Mouse (Mus musculus) kidney, adult 18-20 months (tissue): Measurements from ENCODE around the gene Tmem178.
A peak's percentile ranks its signal among the peaks of the same experiment; 100 is the strongest.
"Not testable (repeated sequence)": the region's sequence is repeated elsewhere in the genome, so short reads cannot be mapped to it uniquely, and the experiment has no call there.

ENCODE experiments used
- DNase-seq: peaks from one replicate; pipeline ENCODE4 v3.0.0; 2021

Gene Tmem178

DNA sequence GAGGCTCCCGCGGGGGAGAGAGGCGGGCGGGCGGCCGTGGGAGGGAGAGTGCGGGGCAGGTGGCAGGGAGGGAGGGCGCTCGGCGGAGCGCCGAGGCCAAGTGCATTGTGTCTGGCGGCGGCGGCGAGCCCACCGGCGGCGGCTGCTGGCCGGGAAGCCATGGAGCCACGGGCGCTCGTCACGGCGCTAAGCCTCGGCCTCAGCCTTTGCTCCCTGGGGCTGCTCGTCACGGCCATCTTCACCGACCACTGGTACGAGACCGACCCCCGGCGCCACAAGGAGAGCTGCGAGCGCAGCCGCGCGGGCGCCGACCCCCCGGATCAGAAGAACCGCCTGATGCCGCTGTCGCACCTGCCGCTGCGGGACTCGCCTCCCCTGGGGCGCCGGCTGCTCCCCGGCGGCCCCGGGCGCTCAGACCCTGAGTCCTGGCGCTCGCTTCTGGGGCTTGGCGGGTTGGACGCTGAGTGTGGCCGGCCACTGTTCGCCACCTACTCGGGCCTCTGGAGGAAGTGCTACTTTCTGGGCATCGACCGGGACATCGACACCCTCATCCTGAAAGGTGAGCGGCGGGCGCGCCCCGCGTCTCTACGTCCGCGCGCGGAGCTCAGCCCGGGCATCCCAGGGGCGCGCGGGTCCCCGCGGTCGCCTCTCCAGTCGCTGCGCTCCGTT lies at the start of gene Tmem178:
Gene Tmem178, plus strand, starts transcription at position 103 of the 669 bp plus-strand sequence.
- peak; percentile 42 for DNase-seq

GRCm38 (mm10) chr17:80896481-80896880 lies 48.0 kb upstream of the Tmem178 start:
- DNase-seq, result no peak

- DNase-seq, result peak; percentile 27
These were observed 46.6 kb upstream of the Tmem178 start for GRCm38 (mm10) chr17:80897709-80898440.

- peak; percentile 39 for DNase-seq
These were observed 44.8 kb upstream of the Tmem178 start for GRCm38 (mm10) chr17:80899513-80900199.

DNA sequence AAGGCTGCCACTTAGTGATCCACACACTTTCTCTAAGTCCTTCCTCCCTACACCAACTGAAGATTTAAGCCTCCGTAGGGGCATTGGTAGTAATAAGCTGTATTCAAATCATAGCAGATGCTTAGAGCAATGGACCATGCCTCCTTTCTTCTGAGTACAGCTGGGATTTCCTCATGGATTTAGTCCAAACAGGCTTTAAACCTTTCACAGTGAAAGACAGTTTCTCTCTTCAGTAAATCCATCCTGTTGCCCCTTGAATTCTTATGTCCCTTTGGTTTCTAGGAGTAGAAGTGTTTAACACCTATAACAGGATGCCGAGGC lies 44.3 kb upstream of the Tmem178 start:
- DNase-seq, result no peak

GRCm38 (mm10) chr17:80901885-80902284 lies 42.5 kb upstream of the Tmem178 start:
- DNase-seq, result no peak

DNA sequence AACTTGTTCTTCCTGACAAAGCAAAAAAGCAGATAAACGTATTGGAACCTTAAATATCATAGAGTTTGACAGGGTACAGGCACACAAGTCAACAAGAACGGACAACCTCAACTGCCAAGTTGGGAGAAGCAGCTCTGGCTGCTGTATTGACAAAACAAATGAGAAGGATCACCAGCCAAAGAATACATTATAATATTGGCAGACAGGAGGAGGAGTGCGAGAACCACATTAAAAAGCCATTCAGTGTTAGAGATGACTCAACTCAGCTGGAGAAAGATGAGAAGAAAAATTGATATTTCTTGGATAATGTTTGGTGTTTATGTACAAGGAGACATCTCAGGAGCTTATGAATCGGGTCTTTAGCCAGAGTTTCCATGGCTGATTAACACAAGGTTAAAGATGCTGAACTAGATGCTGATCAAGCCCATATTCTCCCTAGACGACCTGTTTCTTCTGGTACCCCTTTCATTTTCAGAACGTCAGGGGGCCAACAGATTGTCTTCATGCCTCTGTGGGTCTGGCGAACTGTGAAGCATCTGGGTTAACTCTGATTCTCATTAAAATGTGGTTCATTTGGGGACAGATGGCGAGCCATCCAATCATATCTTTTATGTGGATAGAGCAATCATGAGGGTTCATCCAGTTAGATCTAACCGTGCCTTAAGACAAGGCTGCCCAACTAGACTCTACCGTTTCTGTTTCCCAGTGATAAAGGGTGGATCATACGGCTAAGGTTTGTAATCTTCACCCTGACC lies 41.1 kb upstream of the Tmem178 start:
- no peak for DNase-seq

DNA sequence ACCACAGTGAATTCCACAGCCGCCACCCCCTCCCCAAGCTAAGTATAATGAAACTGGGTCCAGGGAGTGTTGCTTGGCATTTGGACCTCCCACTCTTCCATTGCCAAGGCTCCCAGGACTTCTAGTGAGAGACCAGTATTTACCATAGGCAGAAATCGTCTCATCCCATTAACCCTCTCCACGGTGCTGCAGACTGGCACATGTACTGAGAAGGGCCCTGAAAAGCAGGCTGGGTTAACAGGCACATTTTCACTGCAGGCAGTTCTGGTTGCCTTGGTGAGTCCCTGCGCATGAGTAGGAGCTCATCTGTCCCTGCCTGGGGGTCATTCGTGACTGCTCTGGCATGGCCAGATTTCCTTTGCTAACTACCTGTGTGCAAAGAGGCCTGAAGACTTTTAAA lies 40.4 kb upstream of the Tmem178 start:
- DNase-seq, result no peak

- DNase-seq, result no peak
These were observed 28.8 kb upstream of the Tmem178 start for GRCm38 (mm10) chr17:80915666-80916065.

- DNase-seq, result no peak
These were observed 25.2 kb upstream of the Tmem178 start for GRCm38 (mm10) chr17:80919261-80919660.

- peak; percentile 37 for DNase-seq
These were observed 22.9 kb upstream of the Tmem178 start for GRCm38 (mm10) chr17:80921286-80922134.

DNA sequence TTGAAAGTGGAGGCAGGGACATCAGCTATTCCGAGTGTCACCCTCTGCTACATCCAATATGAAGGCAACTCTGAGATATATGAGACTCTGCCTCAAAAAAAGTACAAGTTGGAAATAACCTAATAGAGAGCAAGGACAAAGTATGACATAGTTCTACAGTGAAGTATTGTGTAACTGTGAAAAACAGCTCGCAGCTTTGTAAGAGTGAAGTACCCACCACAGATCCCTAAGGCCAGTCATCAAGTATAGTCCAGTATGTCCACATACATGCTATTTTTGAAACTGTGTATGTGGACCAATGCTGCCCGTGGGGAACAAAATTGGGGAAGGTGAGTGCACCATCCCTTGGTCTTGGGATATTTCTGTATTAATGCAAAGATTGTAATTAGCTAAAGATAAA lies 18.9 kb upstream of the Tmem178 start:
- DNase-seq, result no peak

GRCm38 (mm10) chr17:80927151-80927550 lies 17.3 kb upstream of the Tmem178 start:
- no peak for DNase-seq

- no peak for DNase-seq
These were observed 11.7 kb upstream of the Tmem178 start for GRCm38 (mm10) chr17:80932716-80933115.

GRCm38 (mm10) chr17:80933401-80934029 lies 10.9 kb upstream of the Tmem178 start:
- DNase-seq, result no peak

DNA sequence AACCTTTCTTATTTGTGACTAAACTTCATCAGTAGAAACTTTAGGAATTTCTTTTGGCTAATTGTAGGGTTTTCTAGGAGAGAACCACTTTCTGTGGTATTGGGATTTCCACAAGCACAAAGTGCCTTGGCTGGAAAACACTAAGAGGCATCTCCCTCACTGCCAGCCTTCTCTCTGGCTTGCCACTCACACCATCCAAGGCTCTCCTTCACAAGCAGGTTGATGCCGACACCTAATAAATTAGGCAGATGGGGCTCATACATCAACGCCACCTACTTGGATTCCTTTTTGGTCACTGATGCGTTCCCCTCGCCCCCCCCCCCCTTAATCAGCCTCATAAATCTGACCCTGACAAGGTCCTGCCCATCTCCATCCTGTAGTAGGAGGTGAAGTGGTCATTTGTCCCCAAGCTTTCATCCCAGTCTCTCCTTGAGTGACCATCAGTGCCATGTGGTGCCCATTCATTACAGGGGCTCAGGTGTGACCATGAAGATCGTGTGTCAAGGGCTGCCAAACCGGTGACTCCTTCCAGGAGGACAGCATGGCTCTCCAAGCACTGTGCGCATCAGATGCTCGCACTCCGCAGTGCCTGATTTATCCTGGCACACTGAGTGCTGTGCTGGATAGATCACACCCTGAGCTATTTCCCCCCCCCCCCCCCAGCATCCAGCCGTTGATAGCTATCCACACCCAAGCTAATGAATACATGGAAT lies 8.5 kb upstream of the Tmem178 start:
- no peak for DNase-seq

- no peak for DNase-seq
These were observed 7.9 kb upstream of the Tmem178 start for GRCm38 (mm10) chr17:80936521-80936920.

DNA sequence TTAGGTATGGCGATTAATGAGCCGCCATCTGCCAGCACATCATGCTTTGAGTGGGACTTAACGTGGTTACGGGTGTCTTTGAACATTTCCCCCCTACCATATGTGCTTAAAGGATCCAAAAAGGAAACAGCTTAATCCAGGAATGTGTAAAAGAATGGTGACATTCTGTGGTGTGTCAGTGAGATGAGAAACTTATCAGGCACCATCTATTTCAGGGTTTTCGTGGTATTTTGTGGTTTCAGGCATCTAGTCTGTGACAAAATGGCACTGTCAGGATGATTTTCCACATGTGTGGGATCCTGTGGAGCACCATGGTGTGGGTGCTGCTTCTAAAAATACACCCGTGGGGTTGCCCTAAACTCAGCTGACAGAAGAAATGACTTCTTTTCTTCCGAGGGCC lies 4.6 kb upstream of the Tmem178 start:
- no peak for DNase-seq

- DNase-seq, result no peak
These were observed 2.6 kb upstream of the Tmem178 start for GRCm38 (mm10) chr17:80941857-80942256.

DNA sequence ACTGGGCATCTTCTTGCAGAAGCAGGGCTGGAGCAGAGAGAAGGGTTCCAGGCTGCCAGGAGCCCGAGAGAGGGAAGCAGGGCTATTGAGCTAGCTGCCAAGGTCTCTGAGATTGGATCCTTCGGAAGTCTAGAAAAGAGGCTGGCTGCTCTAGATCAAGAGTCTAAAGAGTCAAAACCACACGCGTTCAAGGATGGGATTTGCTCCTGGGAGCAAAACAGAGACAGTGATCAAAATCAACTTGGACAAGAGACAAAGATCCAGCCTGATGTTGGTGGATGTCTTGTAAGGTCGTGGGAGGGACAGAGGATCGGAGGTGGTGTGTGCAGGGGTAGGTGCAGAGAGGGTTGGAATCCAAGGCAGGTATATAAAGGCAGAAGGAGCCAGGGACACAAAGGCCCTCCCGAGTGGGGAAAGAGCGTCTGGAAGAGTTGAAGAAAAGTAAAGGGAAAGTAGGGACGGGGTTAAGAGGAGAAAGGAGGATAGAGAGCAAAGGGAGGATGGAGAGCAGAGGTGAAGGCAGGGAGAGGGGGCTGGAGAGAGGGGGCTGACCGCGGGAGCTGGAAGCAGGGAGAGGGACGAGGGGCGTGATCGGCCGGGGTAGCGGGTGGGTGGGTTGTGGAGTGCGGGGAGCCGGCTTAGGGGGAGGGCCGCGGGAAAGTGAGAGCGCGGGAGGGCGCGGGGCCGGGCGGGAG lies 450 bp upstream of the Tmem178 start:
- DNase-seq, result no peak

DNA sequence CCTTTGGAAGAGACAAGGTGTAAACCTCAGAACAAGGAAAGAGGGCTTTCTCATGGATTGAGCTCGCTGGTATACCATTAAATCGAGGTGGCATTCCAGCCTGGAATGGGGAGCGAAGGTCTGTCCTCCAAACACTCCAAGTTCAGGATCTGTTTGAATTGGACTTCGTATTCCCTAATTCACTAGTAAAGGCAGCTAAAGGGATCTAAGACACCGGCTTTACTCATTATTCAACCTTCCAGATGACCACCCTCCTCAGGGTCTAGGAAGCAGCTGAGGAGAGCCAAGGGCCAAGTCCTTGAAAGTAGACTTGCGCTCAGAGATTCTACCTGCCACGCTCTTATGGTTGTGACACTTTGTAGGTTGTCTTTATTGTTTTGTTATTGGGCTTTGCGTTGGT lies 1.1 kb downstream of the Tmem178 start:
- DNase-seq, result not testable (repeated sequence)
